Mouse (Mus musculus): Measurements from ENCODE around the gene Gm1113. TPM values are rescaled to one million over a fixed set of nuclear protein-coding genes. Genes with fewer than 3 reads are reported as not detected.

Gene Gm1113
- polyA plus RNA-seq, 1 experiment from 2014 or later: not detected

Other genes with a start within 250 kb of the Gm1113 start
- gene Cdon, start 97.1 kb downstream of the Gm1113 start, polyA plus RNA-seq (2014; fragmentation: Nextera tagmentation; extraction: Ambion mirVana): 4.4 and 6.1 TPM in 2 replicates
- gene Ddx25, start 40.3 kb upstream of the Gm1113 start, polyA plus RNA-seq (2014; fragmentation: Nextera tagmentation; extraction: Ambion mirVana): 2.5 TPM in 2 replicates
- gene Pus3, start 40.3 kb upstream of the Gm1113 start, polyA plus RNA-seq (2014; fragmentation: Nextera tagmentation; extraction: Ambion mirVana): 16.8 and 17.6 TPM in 2 replicates
- 0.46 and 0.73 TPM in 2 replicates for gene Pate2, start 52.0 kb upstream of the Gm1113 start, polyA plus RNA-seq (2014; fragmentation: Nextera tagmentation; extraction: Ambion mirVana)
- 15.4 and 16.0 TPM in 2 replicates for gene Hyls1, start 52.1 kb upstream of the Gm1113 start, polyA plus RNA-seq (2014; fragmentation: Nextera tagmentation; extraction: Ambion mirVana)
- not detected in 2 replicates for gene Pate4, start 93.7 kb upstream of the Gm1113 start, polyA plus RNA-seq (2014; fragmentation: Nextera tagmentation; extraction: Ambion mirVana)
- not detected in 2 replicates for gene Pate3, start 129.9 kb upstream of the Gm1113 start, polyA plus RNA-seq (2014; fragmentation: Nextera tagmentation; extraction: Ambion mirVana)
- not detected in 2 replicates for gene Pate1, start 169.1 kb upstream of the Gm1113 start, polyA plus RNA-seq (2014; fragmentation: Nextera tagmentation; extraction: Ambion mirVana)
- gene Gm17677, start 222.8 kb upstream of the Gm1113 start, polyA plus RNA-seq (2014; fragmentation: Nextera tagmentation; extraction: Ambion mirVana): not detected in 2 replicates